ENCODE assay signal across 8 mouse cellular contexts in genomic region chr2:167752805-167753556, GRCm38 (mm10).
A peak's percentile ranks its signal among the peaks of the same experiment; 100 is the strongest.
DNase-seq lines count a peak whose midpoint lies in the region; ATAC-seq lines count a peak whose summit lies in the region.

No protein-coding gene starts in this region.

- H3K27me3 ChIP-seq in heart, embryonic 11.5 days (ENCODE audit: control insufficient read depth, insufficient read depth, low read length) = 0 out of 2 replicates have a peak, but pooled peaks cover 4% of the 10 kb centered on the region

- H3K9ac ChIP-seq in heart, embryonic 11.5 days (ENCODE audit: low read depth, low read length) = no peak overlapping the region

- H3K4me1 ChIP-seq in heart, embryonic 11.5 days (ENCODE audit: control insufficient read depth, insufficient read depth, low read length) = peaks cover 28% of the 10 kb centered on the region

- H3K4me2 ChIP-seq in heart, embryonic 11.5 days = no peak overlapping the region

- no peaks in the 10 kb centered on the region for H3K9me3 ChIP-seq in heart, embryonic 11.5 days (replicated peaks; ENCODE audit: control insufficient read depth, low read length)

- intact Hi-C loops in gastrocnemius, postnatal 14 days (cut with DNase I; ENCODE audit: low total_unique reads) = no loop called here

- peak; percentile 97 for DNase-seq in heart, adult 11 months
- peak; percentile 35 for DNase-seq in right cerebral cortex, adult 18-20 months
- DNase-seq in right cerebral cortex, postnatal 36 days (ENCODE audit: low spot score in 2 of 2) = no peak
- peak; percentile 66 for DNase-seq in gastrocnemius, postnatal 14 days
- DNase-seq in lung, postnatal 25 days (ENCODE audit: low spot score) = peak; percentile 51
- no peak for DNase-seq in spleen, postnatal 36 days (ENCODE audit: low spot score in 2 of 2)
- DNase-seq in frontal cortex, postnatal 10 days (ENCODE audit: low spot score in 2 of 2) = no peak

- 68% methylated on average over 12 of the region's 12 CpGs for WGBS in heart, embryonic 11.5 days (ENCODE audit: insufficient replicate concordance)

- H3K36me3 ChIP-seq in heart, embryonic 11.5 days (ENCODE audit: control insufficient read depth, insufficient read depth, low read length) = no peaks in the 10 kb centered on the region

- no peak overlapping the region for H3K4me3 ChIP-seq in heart, embryonic 11.5 days (ENCODE audit: low read depth, low read length)

- ATAC-seq in heart, embryonic 11.5 days (replicated peaks; ENCODE audit: insufficient number of reproducible peaks, low FRiP score, low TSS enrichment) = no peak

- no peak overlapping the region for H3K27ac ChIP-seq in heart, embryonic 11.5 days (ENCODE audit: low read depth, low read length)

Comparison
In these comparisons a context has a peak if more than half of its experiments do, and no peak if none do; other contexts are left out.
1. DNase-seq: peak in heart, adult 11 months (single experiment), right cerebral cortex, adult 18-20 months (single experiment), gastrocnemius, postnatal 14 days (single experiment) and lung, postnatal 25 days (single experiment); none in right cerebral cortex, postnatal 36 days (0 of 2), spleen, postnatal 36 days (0 of 2) and frontal cortex, postnatal 10 days (0 of 2).